Mouse (Mus musculus): Measurements from ENCODE around the gene Ccdc107.

The Ccdc107 gene

GRCm38 (mm10) chr4:43513300-43513699 is 20.6 kb downstream of the Ccdc107 start:
- no peak for DNase-seq (ENCODE audit: low spot score)

GRCm38 (mm10) chr4:43513791-43514190 is 21.1 kb downstream of the Ccdc107 start:
- no peak for DNase-seq (ENCODE audit: low spot score)

GRCm38 (mm10) chr4:43515764-43516708 is 23.3 kb downstream of the Ccdc107 start:
- DNase-seq (ENCODE audit: low spot score), result no peak

- no peak for DNase-seq (ENCODE audit: low spot score)
Measured at GRCm38 (mm10) chr4:43519551-43519950, 26.9 kb downstream of the Ccdc107 start.

GRCm38 (mm10) chr4:43519956-43520355 is 27.3 kb downstream of the Ccdc107 start:
- DNase-seq (ENCODE audit: low spot score), result peak; percentile 68

GRCm38 (mm10) chr4:43527880-43528279 is 35.2 kb downstream of the Ccdc107 start:
- no peak for DNase-seq (ENCODE audit: low spot score)

- DNase-seq (ENCODE audit: low spot score), result no peak
Measured at GRCm38 (mm10) chr4:43528487-43528886, 35.8 kb downstream of the Ccdc107 start.

- no peak for DNase-seq (ENCODE audit: low spot score)
Measured at GRCm38 (mm10) chr4:43530081-43530501, 37.4 kb downstream of the Ccdc107 start.

GRCm38 (mm10) chr4:43530581-43530980 is 37.9 kb downstream of the Ccdc107 start:
- peak; percentile 40 for DNase-seq (ENCODE audit: low spot score)

- DNase-seq (ENCODE audit: low spot score), result peak; percentile 54
Measured at GRCm38 (mm10) chr4:43533270-43533669, 40.6 kb downstream of the Ccdc107 start.

- no peak for DNase-seq (ENCODE audit: low spot score)
Measured at GRCm38 (mm10) chr4:43535628-43536027, 42.9 kb downstream of the Ccdc107 start.

- no peak for DNase-seq (ENCODE audit: low spot score)
Measured at GRCm38 (mm10) chr4:43536031-43536430, 43.3 kb downstream of the Ccdc107 start.

GRCm38 (mm10) chr4:43542044-43542443 is 49.3 kb downstream of the Ccdc107 start:
- DNase-seq (ENCODE audit: low spot score), result no peak
